Mouse (Mus musculus): ENCODE measurements around the gene Asgr1. TPM values are rescaled to one million over a fixed set of nuclear protein-coding genes. Genes with fewer than 3 reads are reported as not detected.

Gene Asgr1
- total and polyA plus RNA-seq, 2 experiments from 2014 or later: not detected

- Histone ChIP-seq H3K9ac (replicated peaks; ENCODE audit: low read depth, low read length) (no peak overlapping the region; the same call in 1 of the 2 replicates), H3K27ac (ENCODE audit: low read depth) (peak overlapping the region; percentile 43), H3K9me3 (replicated peaks; ENCODE audit: control insufficient read depth, low read length) (no peaks in the 10 kb centered on the region), H3K4me3 (ENCODE audit: low read depth, low read length) (peak overlapping the region; percentile 56), H3K4me1 (ENCODE audit: control insufficient read depth, insufficient read depth) (peaks cover 31% of the 10 kb centered on the region), H3K36me3 (replicated peaks; ENCODE audit: control insufficient read depth, insufficient read depth, low read length) (no peaks in the 10 kb centered on the region), H3K4me2 (ENCODE audit: low read depth, low read length) (peak overlapping the region; percentile 88), H3K27me3 (ENCODE audit: control insufficient read depth, insufficient read depth, low read length) (peaks cover 12% of the 10 kb centered on the region; the same call in 1 of the 2 replicates)
- WGBS: 3% methylated on average over 40 of the region's 40 CpGs
- TF ChIP-seq CTCF (IDR thresholded peaks at IDR 0.05; ENCODE audit: low read depth) (no peak), EP300 (IDR thresholded peaks at IDR 0.05; ENCODE audit: low read depth) (no peak)
- DNase-seq (ENCODE audit: low spot score) (peak; percentile 94), ATAC-seq (ENCODE audit: insufficient read depth, low read depth) (peak; percentile 77)
Measured at GRCm38 (mm10) chr11:70021264-70022132, 32.4 kb upstream of the Asgr1 start.

GRCm38 (mm10) chr11:70023481-70024150 is 30.3 kb upstream of the Asgr1 start:
- TF ChIP-seq CTCF (IDR thresholded peaks at IDR 0.05; ENCODE audit: low read depth): no peak
- no peak for TF ChIP-seq EP300 (IDR thresholded peaks at IDR 0.05; ENCODE audit: low read depth)
- Histone ChIP-seq H3K9ac (replicated peaks; ENCODE audit: low read depth, low read length) (no peak overlapping the region; the same call in 1 of the 2 replicates), H3K9me3 (replicated peaks; ENCODE audit: control insufficient read depth, low read length) (no peaks in the 10 kb centered on the region), H3K4me2 (ENCODE audit: low read depth, low read length) (peak overlapping the region; percentile 63), H3K36me3 (replicated peaks; ENCODE audit: control insufficient read depth, insufficient read depth, low read length) (no peaks in the 10 kb centered on the region), H3K27me3 (ENCODE audit: control insufficient read depth, insufficient read depth, low read length) (peaks cover 12% of the 10 kb centered on the region; the same call in 1 of the 2 replicates), H3K4me3 (ENCODE audit: low read depth, low read length) (peak overlapping the region; percentile 32), H3K27ac (ENCODE audit: low read depth) (no peak overlapping the region), H3K4me1 (ENCODE audit: control insufficient read depth, insufficient read depth) (peaks cover 29% of the 10 kb centered on the region)
- no peak for DNase-seq (ENCODE audit: low spot score)
- no peak for ATAC-seq (ENCODE audit: insufficient read depth, low read depth)
- 10% methylated on average over 20 of the region's 29 CpGs for WGBS

- Histone ChIP-seq H3K36me3 (replicated peaks; ENCODE audit: control insufficient read depth, insufficient read depth, low read length) (no peaks in the 10 kb centered on the region), H3K4me1 (ENCODE audit: control insufficient read depth, insufficient read depth) (peaks cover 30% of the 10 kb centered on the region), H3K4me2 (ENCODE audit: low read depth, low read length) (peak overlapping the region; percentile 63), H3K27ac (ENCODE audit: low read depth) (no peak overlapping the region), H3K9ac (replicated peaks; ENCODE audit: low read depth, low read length) (no peak overlapping the region; the same call in 1 of the 2 replicates), H3K4me3 (ENCODE audit: low read depth, low read length) (peak overlapping the region; percentile 32), H3K27me3 (ENCODE audit: control insufficient read depth, insufficient read depth, low read length) (peaks cover 12% of the 10 kb centered on the region; the same call in 1 of the 2 replicates), H3K9me3 (replicated peaks; ENCODE audit: control insufficient read depth, low read length) (no peaks in the 10 kb centered on the region)
- DNase-seq (ENCODE audit: low spot score): no peak
- WGBS: 15% methylated on average over 6 of the region's 6 CpGs
- no peak for TF ChIP-seq EP300 (IDR thresholded peaks at IDR 0.05; ENCODE audit: low read depth)
- no peak for TF ChIP-seq CTCF (IDR thresholded peaks at IDR 0.05; ENCODE audit: low read depth)
- ATAC-seq (ENCODE audit: insufficient read depth, low read depth): no peak
Measured at GRCm38 (mm10) chr11:70024151-70024514, 29.8 kb upstream of the Asgr1 start.

GRCm38 (mm10) chr11:70026689-70027088 is 27.2 kb upstream of the Asgr1 start:
- Histone ChIP-seq H3K27me3 (ENCODE audit: control insufficient read depth, insufficient read depth, low read length) (peaks cover 12% of the 10 kb centered on the region; the same call in 1 of the 2 replicates), H3K4me1 (ENCODE audit: control insufficient read depth, insufficient read depth) (peaks cover 19% of the 10 kb centered on the region; the same call in 1 of the 2 replicates), H3K27ac (ENCODE audit: low read depth) (peak overlapping the region; percentile 46; the same call in 1 of the 2 replicates), H3K36me3 (replicated peaks; ENCODE audit: control insufficient read depth, insufficient read depth, low read length) (peaks cover 8% of the 10 kb centered on the region), H3K4me3 (ENCODE audit: low read depth, low read length) (peak overlapping the region; percentile 35), H3K9me3 (replicated peaks; ENCODE audit: control insufficient read depth, low read length) (no peaks in the 10 kb centered on the region), H3K4me2 (ENCODE audit: low read depth, low read length) (peak overlapping the region; percentile 60), H3K9ac (replicated peaks; ENCODE audit: low read depth, low read length) (0 out of 2 replicates have a peak overlapping the region, but pooled peaks have one; percentile 11)
- DNase-seq (ENCODE audit: low spot score) (peak; percentile 41), ATAC-seq (ENCODE audit: insufficient read depth, low read depth) (peak; percentile 58)
- no peak for TF ChIP-seq CTCF (IDR thresholded peaks at IDR 0.05; ENCODE audit: low read depth)
- no peak for TF ChIP-seq EP300 (IDR thresholded peaks at IDR 0.05; ENCODE audit: low read depth)
- WGBS: 13% methylated on average over 18 of the region's 19 CpGs

GRCm38 (mm10) chr11:70027397-70027796 is 26.5 kb upstream of the Asgr1 start:
- Histone ChIP-seq H3K27me3 (ENCODE audit: control insufficient read depth, insufficient read depth, low read length) (peaks cover 12% of the 10 kb centered on the region; the same call in 1 of the 2 replicates), H3K36me3 (replicated peaks; ENCODE audit: control insufficient read depth, insufficient read depth, low read length) (peaks cover 12% of the 10 kb centered on the region), H3K4me2 (ENCODE audit: low read depth, low read length) (peak overlapping the region; percentile 60), H3K9me3 (replicated peaks; ENCODE audit: control insufficient read depth, low read length) (no peaks in the 10 kb centered on the region), H3K4me3 (ENCODE audit: low read depth, low read length) (peak overlapping the region; percentile 35; the same call in 1 of the 2 replicates), H3K9ac (replicated peaks; ENCODE audit: low read depth, low read length) (no peak overlapping the region), H3K27ac (ENCODE audit: low read depth) (peak overlapping the region; percentile 46; the same call in 1 of the 2 replicates), H3K4me1 (ENCODE audit: control insufficient read depth, insufficient read depth) (peaks cover 19% of the 10 kb centered on the region; the same call in 1 of the 2 replicates)
- 52% methylated on average over 9 of the region's 9 CpGs for WGBS
- ATAC-seq (ENCODE audit: insufficient read depth, low read depth): no peak
- no peak for TF ChIP-seq EP300 (IDR thresholded peaks at IDR 0.05; ENCODE audit: low read depth)
- no peak for DNase-seq (ENCODE audit: low spot score)
